Mouse (Mus musculus): ENCODE measurements around the gene Acsm4. TPM values are rescaled to one million over a fixed set of nuclear protein-coding genes. Genes with fewer than 3 reads are reported as not detected.

Gene Acsm4
- not detected in 2 replicates for total RNA-seq (2023)

DNA sequence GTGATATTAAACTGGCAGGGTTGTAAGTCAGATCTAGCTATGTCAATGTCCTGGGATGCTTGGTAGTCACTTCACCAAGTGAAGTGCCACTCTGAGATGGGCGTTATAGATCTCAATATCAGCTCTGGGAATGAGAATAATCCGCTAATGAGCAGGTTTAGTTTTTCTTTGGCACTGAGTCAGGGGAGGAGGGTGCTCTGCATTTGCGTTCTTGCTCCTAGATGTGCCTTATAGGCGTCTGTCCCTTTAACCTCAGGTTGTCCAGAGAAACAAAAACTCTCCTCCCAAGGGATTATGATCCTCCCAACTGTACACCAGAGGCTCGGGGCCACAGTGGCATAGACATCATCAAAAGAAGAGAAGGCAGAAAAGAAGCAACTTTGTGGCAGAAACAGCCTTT lies at the start of gene Acsm4:
Acsm4 (plus strand) TSS at position 301 of the 400 bp plus-strand sequence.

DNA sequence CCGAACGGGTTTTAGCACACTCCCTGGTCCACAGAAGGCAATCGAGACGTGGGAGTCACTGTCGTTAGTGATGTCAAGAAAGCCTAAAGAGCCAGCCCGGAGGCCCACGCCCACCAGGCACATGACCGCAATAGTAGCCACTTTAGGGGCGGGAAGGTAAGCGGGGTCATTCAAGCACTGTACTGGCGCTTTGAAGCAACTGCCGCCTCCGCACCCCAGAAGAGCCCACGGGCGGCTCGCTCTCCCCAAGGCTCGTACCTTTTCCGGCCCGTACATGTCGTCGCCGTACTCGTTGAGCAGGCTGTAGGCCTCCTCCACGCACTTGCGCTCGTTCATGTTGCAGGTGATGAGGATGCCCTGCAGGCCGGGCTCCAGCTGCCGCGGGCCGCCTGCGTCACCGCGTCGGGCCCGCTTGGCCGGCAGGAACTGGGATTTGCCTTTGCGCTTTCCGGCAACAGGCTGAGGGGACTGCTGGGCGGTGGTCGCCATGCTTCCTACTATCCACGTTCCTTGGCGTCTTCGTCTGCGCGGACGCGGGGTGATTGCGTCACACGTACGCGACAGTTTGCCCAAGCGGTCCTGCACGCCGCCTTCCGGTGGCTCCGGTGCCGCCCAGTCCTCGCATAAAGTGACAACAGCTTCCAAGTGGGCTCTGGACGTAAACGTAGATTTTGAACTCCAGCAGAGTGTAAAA lies 30.6 kb downstream of the Acsm4 start, which contains the start of gene Thumpd1:
Thumpd1 (minus strand) TSS at position 546 of the 694 bp plus-strand sequence.

DNA sequence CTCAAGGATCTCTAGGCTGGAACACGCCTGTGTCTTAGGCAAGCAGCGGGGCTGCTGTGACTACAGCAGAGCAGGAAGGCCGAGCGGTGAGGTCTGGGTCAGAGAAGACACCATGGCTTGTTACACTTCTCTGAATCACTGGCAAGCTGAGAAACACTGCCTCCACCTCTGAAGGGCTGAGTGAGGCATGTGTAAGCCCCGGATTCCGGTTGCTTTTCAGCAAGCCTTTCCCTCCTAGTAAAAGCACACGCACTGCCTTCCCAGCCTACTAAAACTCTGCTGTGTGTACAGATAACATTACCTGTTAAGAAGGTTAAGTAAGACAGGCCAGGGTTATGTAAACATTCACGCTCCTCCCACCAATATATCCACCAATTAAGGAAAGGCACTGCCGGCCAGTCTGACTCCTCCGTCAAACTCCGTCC lies 70.7 kb downstream of the Acsm4 start, which contains the start of gene Acsm3:
Acsm3 (plus strand) TSS at position 397 of the 425 bp plus-strand sequence.

Other genes starting within 250 kb of the Acsm4 start
- not detected in 2 replicates for gene Gp2, start 230.7 kb upstream of the Acsm4 start, total RNA-seq (2023)
- gene Umod, start 210.7 kb upstream of the Acsm4 start, total RNA-seq (2023), result not detected in 2 replicates
- not detected in 2 replicates for gene Acsm5, start 170.6 kb upstream of the Acsm4 start, total RNA-seq (2023)
- gene Pdilt, start 166.5 kb upstream of the Acsm4 start, total RNA-seq (2023), result not detected in 2 replicates
- not detected in 2 replicates for gene Acsm2, start 135.7 kb upstream of the Acsm4 start, total RNA-seq (2023)
- not detected in 2 replicates for gene Acsm1, start 83.0 kb upstream of the Acsm4 start, total RNA-seq (2023)
- 13.7 and 18.0 TPM in 2 replicates for gene Thumpd1, start 30.8 kb downstream of the Acsm4 start, total RNA-seq (2023)
- gene Acsm3, start 70.9 kb downstream of the Acsm4 start, total RNA-seq (2023), result not detected in 2 replicates
- 8.9 and 13.4 TPM in 2 replicates for gene Rexo5, start 104.0 kb downstream of the Acsm4 start, total RNA-seq (2023)
- gene Eri2, start 104.0 kb downstream of the Acsm4 start, total RNA-seq (2023), result 2.3 and 3.3 TPM in 2 replicates
- 5.4 and 6.2 TPM in 2 replicates for gene Lyrm1, start 205.8 kb downstream of the Acsm4 start, total RNA-seq (2023)
- 16.0 and 23.1 TPM in 2 replicates for gene Dcun1d3, start 206.3 kb downstream of the Acsm4 start, total RNA-seq (2023)